Mouse (Mus musculus) megakaryocyte, embryonic 14.5 days (primary cell): ENCODE data around the gene Tcf7l2. TPM values are rescaled to one million over a fixed set of nuclear protein-coding genes. Genes with fewer than 3 reads are reported as not detected.

Experiments
- H3K27me3 ChIP-seq: replicated peaks from 2 replicates; pipeline ENCODE3; 2012; ENCODE audit warnings: inconsistent platforms
- H3K36me3 ChIP-seq: replicated peaks from 2 replicates; pipeline ENCODE3; 2012; ENCODE audit warnings: low read length, inconsistent platforms, mixed read lengths
- H3K4me1 ChIP-seq: 2 replicates; pipeline ENCODE4 v1.6.1; 2012; ENCODE audit warnings: inconsistent platforms
- H3K4me3 ChIP-seq: replicated peaks from 2 replicates; pipeline ENCODE3; 2012; ENCODE audit warnings: moderate library complexity, mild to moderate bottlenecking, inconsistent platforms
- H3K9me3 ChIP-seq: 2 replicates; pipeline ENCODE4 v1.6.1; 2012; ENCODE audit warnings: inconsistent platforms
- FLI1 ChIP-seq: IDR thresholded peaks from 2 replicates; pipeline ENCODE4 v1.6.1; 2012; ENCODE audit warnings: low read length, inconsistent platforms, mixed read lengths
- GATA1 ChIP-seq: IDR thresholded peaks from 3 replicates; pipeline ENCODE4 v1.6.1; 2012; ENCODE audit warnings: mixed read lengths, low read length, inconsistent platforms, borderline replicate concordance
- polyA plus RNA-seq: library from polyadenylated mRNA; stranded (reverse); fragments of >175 nt; gene quantifications from 2 replicates; pipeline ENCODE4 v1.2.3, GENCODE M21; 2012; ENCODE audit warnings: low replicate concordance; ENCODE audit not compliant: insufficient read depth

Gene Tcf7l2
- polyA plus RNA-seq, 1 experiment: 2.4 TPM

DNA sequence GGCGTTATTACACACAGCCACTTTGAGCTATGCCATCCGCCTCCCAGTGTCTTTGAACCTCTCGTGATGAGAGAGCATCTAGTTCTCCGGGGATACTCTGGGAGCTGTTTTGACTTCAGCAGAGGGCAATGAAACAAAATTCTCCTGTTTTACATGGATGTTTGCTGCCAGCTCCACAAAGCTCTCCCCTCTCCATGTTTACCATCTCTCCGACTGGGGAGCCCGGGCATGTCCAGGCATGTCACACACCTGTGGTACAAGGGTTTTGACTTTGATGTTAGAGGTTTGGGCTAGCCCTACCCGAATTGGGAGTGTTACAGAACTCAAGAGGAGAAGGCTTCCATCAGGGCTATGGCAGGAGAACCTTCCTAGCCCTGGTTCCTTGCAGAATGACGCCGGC is 234.5 kb downstream of the Tcf7l2 start:
- H3K9me3 ChIP-seq: peaks cover 10% of the 10 kb centered on the region
- no peaks in the 10 kb centered on the region for H3K36me3 ChIP-seq
- no peaks in the 10 kb centered on the region for H3K27me3 ChIP-seq
- H3K4me1 ChIP-seq: no peaks in the 10 kb centered on the region
- no peak overlapping the region for H3K4me3 ChIP-seq
- TF ChIP-seq FLI1 (no peak), GATA1 (no peak)
